Mouse (Mus musculus) CD8-positive naive resting alpha-beta T cell, adult 2 months (primary cell): ENCODE data around the gene Dock9.

Source experiments
- DNase-seq, 2 experiments: peaks; one replicate each; pipeline ENCODE4 v3.0.0; 2022; ENCODE audit warnings: low read depth in 2 of 2, low spot score in 2 of 2

Dock9 gene

DNA sequence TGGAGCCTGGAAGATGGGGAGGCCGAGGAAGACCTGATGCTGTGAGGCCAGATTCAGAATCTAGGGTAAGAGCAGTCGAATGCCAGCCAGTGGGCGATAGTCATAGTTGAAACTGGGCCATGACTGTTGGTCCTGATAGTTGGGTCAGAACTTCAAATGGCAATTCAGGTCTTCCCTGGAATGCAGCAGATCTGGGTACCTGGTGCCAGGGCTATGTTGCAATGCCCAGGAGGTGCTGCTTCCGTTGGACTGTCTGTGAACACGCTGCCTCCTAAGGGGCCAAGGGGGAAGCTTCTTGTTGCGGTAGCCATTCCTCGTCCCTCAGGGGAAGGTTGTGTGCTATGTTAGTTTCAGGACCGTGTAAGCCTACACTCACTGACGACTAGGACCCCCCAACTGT is 266.8 kb downstream of the Dock9 start:
- DNase-seq = no peak

DNA sequence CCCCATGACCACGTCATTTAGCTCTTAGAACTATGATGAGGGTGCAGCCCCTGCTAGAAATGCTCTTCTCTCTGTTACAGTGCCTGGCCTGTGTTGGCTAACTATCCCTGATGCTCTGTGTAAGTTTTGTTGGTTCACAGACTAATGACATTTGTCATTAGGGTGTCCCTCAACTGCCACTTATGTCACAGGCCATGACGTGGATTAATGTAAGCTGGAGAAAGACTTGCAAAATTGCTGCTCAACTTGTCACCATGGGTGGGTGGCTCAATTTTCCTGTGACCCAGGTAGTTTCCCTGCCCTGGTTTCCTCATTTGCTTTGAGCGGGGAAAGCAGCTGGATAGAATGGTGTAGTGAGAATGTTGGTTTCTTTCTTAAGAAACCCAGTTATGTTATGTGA is 269.8 kb downstream of the Dock9 start:
- no peak for DNase-seq

DNA sequence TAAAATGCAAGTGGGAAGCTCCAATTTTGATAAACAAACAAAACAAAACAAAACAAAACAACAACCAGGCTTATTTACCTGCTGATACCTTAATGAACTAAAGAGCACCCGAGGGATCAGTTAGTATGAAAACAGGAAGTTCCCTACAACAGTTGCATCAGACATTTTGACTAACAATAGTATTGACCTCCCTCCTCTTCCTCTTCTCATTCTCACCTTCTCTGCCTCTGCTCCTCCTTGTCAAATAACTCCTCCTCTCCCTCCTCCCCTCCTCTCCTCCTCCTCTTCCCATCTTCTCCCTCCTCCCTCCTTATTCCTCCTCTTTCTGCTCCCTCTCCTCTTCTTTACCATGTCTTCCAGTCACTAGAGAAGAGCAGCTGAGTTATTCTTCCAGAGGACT is 270.4 kb downstream of the Dock9 start:
- DNase-seq = no peak

DNA sequence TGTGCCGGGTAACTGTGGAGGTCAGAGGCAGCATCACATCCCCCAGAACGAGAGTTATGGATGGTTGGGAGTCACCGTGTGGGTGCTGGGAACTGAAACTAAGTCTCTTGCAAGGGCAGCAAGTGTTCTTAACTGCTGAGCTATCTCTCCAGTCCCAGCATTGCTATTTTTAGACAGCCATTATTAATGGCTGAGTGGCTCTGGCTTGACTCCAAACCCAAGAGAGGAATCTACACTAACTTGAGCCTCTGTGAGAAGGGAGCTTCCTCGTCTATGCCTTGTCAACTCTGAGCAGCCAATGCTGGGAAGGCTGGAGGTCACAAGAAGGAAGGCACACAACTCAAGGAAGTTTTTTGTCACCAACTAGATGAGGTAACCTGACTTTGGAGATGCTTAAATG is 275.9 kb downstream of the Dock9 start:
- DNase-seq = no peak

DNA sequence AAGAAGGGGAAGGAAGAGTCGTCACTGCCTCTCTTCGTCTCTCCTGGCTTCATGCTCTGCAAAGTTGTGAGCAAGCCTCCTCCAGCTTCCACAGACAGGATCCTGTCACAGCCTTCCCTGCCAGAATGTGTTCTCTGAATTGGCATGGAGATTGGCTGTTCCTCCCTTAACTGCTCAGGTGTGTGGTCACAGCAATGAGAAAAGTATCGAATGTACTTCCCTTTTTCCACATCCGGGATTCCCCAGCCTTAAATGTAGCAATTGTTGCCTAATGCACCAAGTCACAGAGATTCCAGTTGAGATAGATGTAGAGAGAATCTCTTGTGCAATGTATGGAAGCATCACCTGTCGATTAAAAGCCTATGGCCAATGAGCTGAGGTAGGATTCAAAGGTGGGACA is 280.8 kb downstream of the Dock9 start:
- no peak for DNase-seq

DNA sequence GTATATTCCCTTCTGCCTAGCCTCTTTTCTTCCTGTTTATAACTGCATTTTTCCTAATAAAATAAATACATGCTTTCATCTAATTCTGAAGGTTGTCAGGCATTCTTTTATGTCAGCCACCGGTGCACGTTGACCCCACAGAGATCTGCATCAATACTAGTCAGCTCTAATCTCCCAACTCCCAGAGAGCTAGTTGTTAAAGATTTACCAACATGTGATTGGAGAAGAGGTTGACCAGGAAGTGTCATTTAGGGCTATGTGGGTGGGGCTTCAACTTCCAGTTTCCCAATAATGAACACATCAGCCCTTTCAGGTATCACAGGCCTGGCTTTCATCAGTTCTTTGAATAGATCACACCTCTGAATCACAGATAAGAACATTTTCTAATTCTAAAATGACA is 288.7 kb downstream of the Dock9 start:
- DNase-seq = no peak

DNA sequence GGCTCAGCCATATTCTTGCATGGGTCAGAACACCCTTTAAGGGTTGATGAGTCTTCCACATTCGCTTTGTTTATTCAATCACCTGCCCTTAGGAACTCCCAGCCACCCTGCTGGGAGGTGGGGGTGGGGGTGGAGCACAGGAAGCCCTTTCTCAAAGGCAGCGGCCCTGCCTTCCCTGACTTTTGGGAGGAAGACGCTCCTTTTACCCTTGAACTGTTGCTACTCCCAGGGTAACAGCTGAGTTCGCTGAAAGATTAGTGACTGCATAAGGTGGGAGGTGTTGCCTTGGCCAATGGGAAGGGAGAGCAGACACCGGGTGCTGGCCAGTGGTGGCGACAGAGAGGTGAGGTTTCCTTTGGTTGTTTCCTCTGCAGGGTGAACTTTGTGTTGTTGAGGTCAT is 291.3 kb downstream of the Dock9 start:
- peak in 1 of 2 experiments; percentile 9 for DNase-seq

DNA sequence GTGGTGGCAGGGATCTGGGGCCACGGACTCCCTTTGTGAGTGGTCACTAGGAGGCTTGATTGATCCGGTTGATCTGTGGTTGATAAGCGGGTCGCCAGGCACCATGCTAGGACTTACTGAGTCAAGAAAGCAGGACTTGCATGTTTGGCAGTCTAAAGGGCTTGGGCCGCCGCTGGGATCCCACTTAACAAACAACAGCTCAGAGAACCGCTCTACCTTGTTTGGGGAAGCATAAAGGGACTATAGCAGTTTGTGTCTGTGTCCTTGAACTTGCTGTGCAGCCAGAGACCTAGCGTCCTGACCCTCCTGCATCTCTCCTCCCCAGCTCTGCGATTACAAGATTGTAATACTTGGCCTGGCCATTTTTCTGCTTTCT is 292.2 kb downstream of the Dock9 start:
- no peak for DNase-seq

DNA sequence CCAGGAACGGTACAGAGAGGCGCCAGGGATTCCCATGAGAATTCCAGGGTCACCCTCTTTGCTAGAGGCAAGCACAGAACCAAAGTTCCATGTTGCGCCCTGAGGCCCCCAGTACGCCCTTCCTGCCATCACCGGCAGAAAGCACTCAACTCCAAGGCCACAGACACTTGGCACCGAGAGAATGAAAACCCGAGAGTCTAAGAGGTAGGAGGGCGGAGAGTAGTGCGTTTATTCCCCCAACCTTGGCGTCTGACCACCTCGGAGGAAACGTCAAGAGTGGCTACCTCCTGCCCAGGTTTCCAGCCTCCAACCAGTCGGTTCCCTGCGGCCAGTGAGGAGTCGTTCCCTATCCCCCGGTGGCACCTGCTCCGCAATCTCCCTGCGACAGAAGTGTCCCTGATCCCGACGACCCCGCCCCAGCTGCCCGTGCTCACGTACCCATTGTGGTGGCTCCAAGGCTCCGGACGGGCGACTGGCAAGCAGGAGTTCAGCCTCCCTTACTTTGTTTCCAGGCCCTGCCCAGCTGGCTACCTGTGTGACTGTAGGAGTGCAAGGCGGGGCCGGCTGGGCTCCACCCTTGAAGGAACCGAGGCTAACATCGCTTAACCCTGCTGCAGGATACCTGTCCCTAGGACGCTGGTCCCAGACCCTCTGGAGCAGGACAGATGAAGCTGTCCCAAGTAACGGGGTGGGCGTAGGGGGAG is 292.7 kb downstream of the Dock9 start, which contains the start of gene Slc15a1:
Slc15a1 (minus strand) TSS at position 472 of the 704 bp plus-strand sequence.
- no peak for DNase-seq

DNA sequence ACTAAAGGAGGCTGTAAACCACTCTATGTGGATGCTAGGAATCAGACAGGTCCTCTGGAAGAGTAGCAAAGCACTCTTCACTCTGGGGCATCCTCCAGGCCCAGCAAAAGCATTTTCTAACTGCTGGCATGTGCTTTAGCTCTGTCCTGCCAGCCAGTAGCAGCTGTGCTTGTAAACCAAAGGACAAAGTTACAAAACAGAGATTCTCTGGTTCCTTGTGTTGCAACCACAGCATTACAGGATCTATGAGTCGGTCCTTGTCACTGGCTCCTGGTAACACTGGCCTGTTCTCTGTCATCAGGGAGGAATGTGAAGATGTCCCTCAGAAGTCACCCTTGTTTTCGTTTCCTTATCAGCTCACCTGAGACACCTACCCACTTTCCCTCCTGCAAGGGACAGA is 297.1 kb downstream of the Dock9 start:
- DNase-seq = no peak

DNA sequence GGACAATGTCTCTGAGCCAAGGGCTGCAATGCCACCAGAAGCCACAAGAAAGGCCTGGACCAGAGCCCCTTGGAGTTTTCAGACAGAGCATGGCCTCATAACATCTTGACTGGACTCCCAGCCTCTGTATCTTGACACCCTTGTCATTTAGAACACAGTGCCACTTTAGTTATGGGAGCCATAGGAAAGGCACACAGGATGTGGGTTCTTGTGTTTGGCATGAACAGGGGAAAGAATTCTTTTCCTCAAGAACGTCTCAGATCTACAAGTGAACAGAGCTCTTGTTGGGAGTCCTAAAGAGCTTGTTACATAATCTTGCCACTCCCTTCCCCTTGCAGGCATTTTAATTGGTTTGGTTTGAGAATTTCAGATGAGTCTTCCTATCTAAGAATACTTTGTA is 297.9 kb downstream of the Dock9 start:
- no peak for DNase-seq

DNA sequence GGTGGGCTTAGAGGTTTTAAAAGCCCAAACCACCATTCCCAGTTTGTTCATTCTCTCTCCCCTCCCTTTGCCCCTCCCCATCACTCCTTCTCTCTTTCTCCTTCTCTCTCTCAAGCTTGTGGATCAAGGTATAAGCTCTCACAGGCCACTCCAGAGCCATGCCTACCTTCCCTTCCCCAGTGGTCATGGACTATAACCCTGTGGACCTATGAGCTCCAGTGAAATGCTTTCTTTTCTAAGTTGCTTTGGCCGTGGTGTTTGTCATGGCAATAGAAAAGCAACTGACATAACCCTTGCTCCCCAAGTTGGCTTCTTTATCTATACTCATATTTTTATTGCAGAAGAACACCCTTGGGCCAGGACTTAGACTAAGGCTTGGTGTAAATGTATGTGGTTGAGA is 299.8 kb downstream of the Dock9 start:
- no peak for DNase-seq

DNA sequence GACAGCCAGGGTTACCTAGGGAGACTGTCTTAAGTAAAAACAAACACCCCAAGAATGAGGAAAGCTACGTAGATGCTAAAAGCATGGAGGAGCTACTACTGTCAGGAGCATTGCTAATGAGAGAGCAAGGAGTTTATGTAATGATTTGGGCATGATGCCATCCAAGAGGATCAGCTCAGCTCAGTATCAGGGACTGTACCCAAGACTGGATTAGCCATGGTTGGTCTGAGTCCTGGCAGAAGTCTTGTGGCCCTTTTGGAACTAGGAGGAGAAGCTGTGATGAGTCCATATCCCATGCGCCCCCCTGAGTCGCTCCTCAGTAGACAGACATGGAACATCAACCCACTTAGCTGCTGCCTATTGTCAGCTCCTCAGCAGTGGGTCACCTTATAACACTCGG is 301.9 kb downstream of the Dock9 start:
- no peak for DNase-seq

DNA sequence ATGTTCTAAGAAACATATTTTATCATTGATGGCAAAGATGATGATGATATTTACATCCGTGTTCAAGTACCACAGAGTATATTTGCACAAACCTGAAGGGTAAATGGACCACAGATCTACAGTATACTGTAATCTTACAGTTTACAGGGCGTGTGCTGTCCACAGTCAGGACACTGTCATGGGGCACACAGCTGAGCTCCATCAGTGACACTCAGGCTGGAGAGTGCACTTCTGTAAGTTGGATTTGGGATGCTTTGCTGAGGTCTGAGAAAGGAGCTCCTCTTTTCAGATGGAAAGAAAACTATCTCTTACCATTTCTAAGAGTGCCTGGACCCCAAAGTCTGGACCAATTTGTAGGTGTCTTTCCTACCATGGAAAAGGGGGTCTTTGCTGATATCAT is 302.5 kb downstream of the Dock9 start:
- DNase-seq = no peak

DNA sequence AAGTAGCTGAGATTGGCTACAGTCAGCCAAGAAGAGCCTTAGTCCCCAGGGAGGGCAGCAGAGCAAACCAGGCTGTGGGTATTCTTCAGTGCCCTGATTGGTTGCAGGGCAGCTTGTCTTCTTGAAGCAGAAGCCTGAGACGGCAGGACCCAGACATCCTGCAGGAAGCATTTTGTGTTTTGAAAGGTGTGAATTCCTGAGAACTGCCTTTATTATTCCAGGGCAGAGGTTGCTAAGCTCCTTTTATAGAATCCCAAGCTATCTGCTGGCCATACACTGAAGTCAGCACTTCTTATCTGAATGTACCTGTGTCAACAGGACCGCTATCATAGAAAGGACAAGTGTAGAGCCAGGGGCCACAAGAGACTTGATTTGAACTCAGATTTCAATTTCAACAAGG is 303.4 kb downstream of the Dock9 start:
- DNase-seq = no peak

DNA sequence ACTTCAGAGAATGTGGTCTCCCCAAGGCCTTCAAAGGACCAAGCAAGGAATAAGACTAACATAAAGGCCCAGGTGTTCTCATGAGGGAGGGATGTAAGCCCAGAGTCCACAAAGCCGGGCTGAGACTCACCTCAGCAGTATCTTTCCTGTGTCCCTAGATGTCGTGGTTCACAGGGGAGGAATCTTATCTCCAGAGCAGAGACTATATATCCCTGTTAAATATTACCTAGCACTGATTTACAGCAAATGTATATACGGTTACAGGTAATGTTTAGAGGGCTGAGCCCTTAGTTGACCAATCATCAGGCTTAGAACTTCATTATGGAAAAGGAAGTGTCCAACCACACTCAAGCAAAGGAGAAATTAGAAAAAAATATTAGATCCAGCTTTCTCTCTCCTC is 303.9 kb downstream of the Dock9 start:
- no peak for DNase-seq

DNA sequence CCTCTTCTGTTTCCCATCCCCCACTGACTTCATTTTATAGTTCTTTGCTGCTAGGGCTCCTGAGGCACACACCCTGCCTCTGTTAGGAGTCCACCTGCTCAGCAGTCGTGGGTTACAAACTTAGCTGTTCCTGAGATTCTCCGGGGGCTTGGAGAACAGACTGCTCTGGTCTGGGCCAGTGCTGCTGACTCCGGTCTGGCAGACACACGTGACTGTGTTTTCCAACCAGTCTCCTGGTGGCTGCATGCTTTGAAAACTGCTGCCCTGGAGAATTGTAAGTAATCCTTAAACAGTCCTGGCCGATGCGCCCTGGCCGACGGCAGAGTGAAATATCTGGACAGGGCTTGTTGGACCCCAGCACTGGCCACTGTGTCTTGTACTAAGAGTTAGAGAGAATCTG is 305.3 kb downstream of the Dock9 start:
- no peak for DNase-seq
